Mouse (Mus musculus) hindlimb bud, embryonic 11.5 days (tissue): ENCODE measurements at regions not wholly inside any gene's neighbourhood (a gene's known extent, or its start where the extent isn't known, plus 50 kb on each side); places are given as distances from the start of the nearest gene placed in this dataset.
A peak's percentile ranks its signal among the peaks of the same experiment; 100 is the strongest.

Experiments used
- DNase-seq: peaks from one replicate; pipeline ENCODE4 v3.0.0-alpha.2; 2012; ENCODE audit warnings: low read depth, low spot score; ENCODE audit errors: extremely low spot score

GRCm38 (mm10) chr6:49523184-49523583, 127.8 kb downstream of the Stk31 start:
- DNase-seq, result no peak

GRCm38 (mm10) chr6:49523696-49524095, 128.3 kb downstream of the Stk31 start:
- DNase-seq, result no peak

GRCm38 (mm10) chr6:49533956-49534355, 138.6 kb downstream of the Stk31 start:
- DNase-seq, result no peak

- no peak for DNase-seq
Measured at GRCm38 (mm10) chr6:49534551-49534950, 139.1 kb downstream of the Stk31 start.

GRCm38 (mm10) chr6:49544946-49545345, 149.5 kb downstream of the Stk31 start:
- DNase-seq, result no peak

- no peak for DNase-seq
Measured at GRCm38 (mm10) chr6:49555069-49555468, 159.7 kb downstream of the Stk31 start.

- DNase-seq, result no peak
Measured at GRCm38 (mm10) chr6:49558508-49558907, 163.1 kb downstream of the Stk31 start.

GRCm38 (mm10) chr6:49559112-49559511, 163.7 kb downstream of the Stk31 start:
- DNase-seq, result no peak

GRCm38 (mm10) chr6:49578340-49578739, 182.9 kb downstream of the Stk31 start:
- DNase-seq, result no peak

GRCm38 (mm10) chr6:49579691-49580090, 184.3 kb downstream of the Stk31 start:
- DNase-seq, result no peak

- no peak for DNase-seq
Measured at GRCm38 (mm10) chr6:49582040-49582707, 186.8 kb downstream of the Stk31 start.

GRCm38 (mm10) chr6:49586553-49586952, 191.1 kb downstream of the Stk31 start:
- no peak for DNase-seq

- no peak for DNase-seq
Measured at GRCm38 (mm10) chr6:49588677-49589076, 193.3 kb downstream of the Stk31 start.

- no peak for DNase-seq
Measured at GRCm38 (mm10) chr6:49590927-49591631, 195.7 kb downstream of the Stk31 start.

- DNase-seq, result no peak
Measured at GRCm38 (mm10) chr6:49591632-49592000, 196.2 kb downstream of the Stk31 start.

GRCm38 (mm10) chr6:49592676-49593075, 197.3 kb downstream of the Stk31 start:
- no peak for DNase-seq

- DNase-seq, result no peak
Measured at GRCm38 (mm10) chr6:49603201-49603600, 207.8 kb downstream of the Stk31 start.

- DNase-seq, result no peak
Measured at GRCm38 (mm10) chr6:49603844-49604243, 208.4 kb downstream of the Stk31 start.

- no peak for DNase-seq
Measured at GRCm38 (mm10) chr6:49606028-49606427, 210.6 kb downstream of the Stk31 start.

GRCm38 (mm10) chr6:49606626-49607158, 211.3 kb downstream of the Stk31 start:
- DNase-seq, result peak; percentile 10

- no peak for DNase-seq
Measured at GRCm38 (mm10) chr6:49624080-49624479, 198.4 kb upstream of the Npy start.

- DNase-seq, result no peak
Measured at GRCm38 (mm10) chr6:49624564-49624963, 197.9 kb upstream of the Npy start.
